Mouse (Mus musculus): Measurements from ENCODE around the gene Dnal1. TPM values are rescaled to one million over a fixed set of nuclear protein-coding genes. Genes with fewer than 3 reads are reported as not detected.
"Not testable (repeated sequence)": the region's sequence is repeated elsewhere in the genome, so short reads cannot be mapped to it uniquely, and the experiment has no call there.

Dnal1 gene
- 10 to 100 TPM in 13 of 26 experiments, 1 to 10 TPM in 12, under 1 TPM in 1; 0.86 to 18.3 (median 9.3) TPM for total RNA-seq (2018; cell fraction: chromatin; rRNA removed)
- total RNA-seq (2018; cell fraction: cytosol; rRNA removed) = 1 to 10 TPM in 24 of 26 experiments, under 1 TPM in 2; 0.62 to 1.9 (median 1.4) TPM
- 10 to 100 TPM in 2 of 26 experiments, 1 to 10 TPM in 23, under 1 TPM in 1; 0.88 to 18.4 (median 4.5) TPM for total RNA-seq (2018; cell fraction: nucleus; rRNA removed)
- 1.2 to 2.2 TPM (median 1.7 TPM) in 3 replicates for polyA plus RNA-seq (2018)

DNA sequence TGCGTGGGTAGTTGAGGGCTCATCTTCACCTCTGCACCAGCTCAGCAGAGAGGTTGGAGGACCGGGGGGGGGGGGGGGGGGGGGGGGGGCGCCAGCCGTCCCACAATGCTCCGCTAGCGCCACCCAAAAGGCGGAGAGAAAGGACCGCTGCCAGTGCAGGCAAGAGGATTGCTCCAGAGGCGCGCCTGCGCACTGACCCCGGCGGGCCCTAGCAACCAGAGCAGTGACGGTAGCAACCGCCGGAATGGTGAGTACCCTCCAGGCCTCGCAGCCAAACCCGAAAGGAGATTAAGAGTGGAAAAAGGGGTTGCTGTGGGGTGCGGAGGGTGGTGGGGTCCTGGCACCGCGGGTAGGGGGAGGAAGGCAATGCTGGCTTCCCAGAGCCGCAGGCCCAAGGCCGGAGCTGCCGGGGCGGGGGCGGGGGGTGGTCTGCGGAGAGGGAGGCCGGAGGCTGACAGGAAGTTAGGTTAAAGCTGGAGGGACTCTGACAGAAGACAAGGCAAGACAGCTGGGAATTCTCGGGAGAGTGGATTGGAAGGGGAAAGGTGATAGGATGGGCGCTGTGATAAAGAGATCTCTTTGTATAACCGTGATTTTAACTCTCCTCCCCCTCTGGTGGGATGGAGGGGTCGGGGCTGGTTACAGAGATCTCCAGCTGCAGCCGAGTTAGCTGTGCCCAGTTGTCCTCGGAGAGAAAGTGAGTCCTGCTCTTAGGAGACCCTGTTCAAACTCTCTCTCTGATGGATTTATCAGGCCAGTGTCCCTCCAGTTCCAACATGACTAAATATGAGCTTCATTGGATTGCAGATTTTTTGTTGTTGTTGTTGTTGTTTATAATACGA is at the start of gene Dnal1:
Dnal1 (plus strand) TSS at position 214 of the 842 bp plus-strand sequence.
- Histone ChIP-seq H3K36me3 (ENCODE audit: inconsistent target) (no peaks in the 10 kb centered on the region), H3K27ac (no peak within 1 kb of the TSS), H3K79me2 (ENCODE audit: inconsistent target) (no peaks in the 10 kb centered on the region), H3K4me3 (ENCODE audit: inconsistent target) (peak within 1 kb of the TSS; percentile 29)
- 8% methylated on average over 29 of the region's 35 CpGs for WGBS (ENCODE audit: missing documents)

DNA sequence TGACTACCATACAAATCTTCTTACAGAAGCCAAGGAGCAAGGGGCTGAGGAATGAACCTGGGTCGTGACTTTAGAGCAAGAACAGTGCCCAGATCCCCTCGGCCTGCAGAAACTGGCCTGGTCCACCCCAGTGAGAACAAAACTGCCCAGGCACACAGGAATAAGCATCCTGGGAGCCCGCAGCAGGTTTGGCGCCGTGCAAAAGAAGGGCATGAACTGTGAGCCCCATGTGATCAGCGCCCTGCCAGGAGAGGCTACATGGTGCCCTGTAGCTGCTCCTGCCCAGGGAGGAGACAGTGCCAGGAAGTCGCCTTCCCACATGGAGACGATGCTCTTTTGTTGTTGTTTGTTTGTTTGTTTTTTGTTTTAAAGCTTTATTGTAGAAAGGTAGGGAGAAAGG is 49.5 kb upstream of the Dnal1 start:
- no peak overlapping the region for H3K4me3 ChIP-seq (ENCODE audit: inconsistent target)
- no peak overlapping the region for H3K27ac ChIP-seq
- H3K79me2 ChIP-seq (ENCODE audit: inconsistent target) = no peaks in the 10 kb centered on the region
- WGBS (ENCODE audit: missing documents) = 81% methylated on average over 8 of the region's 8 CpGs
- H3K36me3 ChIP-seq (ENCODE audit: inconsistent target) = no peaks in the 10 kb centered on the region

DNA sequence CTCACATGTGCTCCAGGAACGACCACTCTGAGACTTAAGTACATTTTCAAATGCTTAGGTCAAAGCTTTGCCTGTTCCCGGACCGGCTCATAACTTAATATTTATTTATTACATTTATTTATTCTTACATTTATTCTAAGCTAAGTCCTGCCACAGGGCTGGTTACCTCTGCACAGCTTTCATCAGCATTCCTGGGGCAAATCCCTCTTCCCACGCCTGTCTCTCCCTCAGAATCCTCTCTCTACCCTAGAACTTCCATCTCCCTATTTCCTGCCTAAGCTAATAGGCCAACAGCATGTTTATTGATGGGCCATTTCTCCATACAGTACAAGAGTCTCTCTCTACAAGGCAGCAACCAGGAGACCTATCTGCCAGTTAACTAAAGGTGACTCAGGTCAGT is 46.4 kb upstream of the Dnal1 start:
- Histone ChIP-seq H3K4me3 (ENCODE audit: inconsistent target) (no peak overlapping the region), H3K36me3 (ENCODE audit: inconsistent target) (no peaks in the 10 kb centered on the region), H3K27ac (no peak overlapping the region), H3K79me2 (ENCODE audit: inconsistent target) (no peaks in the 10 kb centered on the region)
- WGBS (ENCODE audit: missing documents) = 85% methylated on average over 4 of the region's 4 CpGs

DNA sequence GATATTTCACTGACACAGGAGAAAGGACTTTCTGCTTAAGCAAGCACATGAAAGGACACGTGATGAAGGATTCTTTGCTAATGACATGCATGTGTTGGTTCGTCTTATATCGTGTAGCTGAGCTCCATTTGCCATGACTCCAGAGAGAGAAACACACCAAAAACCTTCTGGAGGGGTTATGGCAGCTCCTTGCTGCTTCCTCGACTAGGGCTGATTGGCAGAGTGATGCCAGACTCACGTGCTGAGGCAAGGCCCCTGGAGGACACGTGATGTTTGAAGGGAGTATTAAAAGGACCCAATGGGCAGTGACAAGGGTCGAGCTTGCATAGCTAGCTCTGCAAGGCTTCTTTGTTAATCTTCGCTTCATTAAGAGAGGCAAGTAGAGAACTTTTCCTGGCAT is 45.9 kb upstream of the Dnal1 start:
- Histone ChIP-seq H3K27ac (no peak overlapping the region), H3K36me3 (ENCODE audit: inconsistent target) (no peaks in the 10 kb centered on the region), H3K79me2 (ENCODE audit: inconsistent target) (no peaks in the 10 kb centered on the region), H3K4me3 (ENCODE audit: inconsistent target) (no peak overlapping the region)
- WGBS (ENCODE audit: missing documents) = 81% methylated on average over 8 of the region's 8 CpGs

DNA sequence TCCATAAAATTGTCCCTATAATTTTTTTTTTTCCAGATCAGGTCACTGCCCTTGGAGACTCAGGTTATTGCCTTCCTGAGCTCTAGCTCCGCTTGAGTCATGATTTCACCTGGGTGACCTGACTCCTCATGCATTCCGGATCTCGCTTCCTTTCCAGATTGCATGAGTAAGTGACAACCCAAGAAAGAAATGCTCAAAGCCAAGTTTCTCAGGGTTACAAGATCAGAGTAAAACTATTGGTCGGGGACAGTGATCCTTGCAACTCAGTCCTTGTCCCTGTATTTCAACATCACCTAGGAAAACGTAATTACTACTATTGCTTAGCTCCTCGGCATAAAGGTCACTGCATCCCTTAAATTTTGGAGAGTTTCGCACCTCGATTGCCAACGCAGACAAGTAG is 45.2 kb upstream of the Dnal1 start, which contains the start of gene Acot5:
Acot5 (plus strand) TSS at position 340 of the 400 bp plus-strand sequence.
- Histone ChIP-seq H3K27ac (no peak within 1 kb of the TSS), H3K79me2 (ENCODE audit: inconsistent target) (no peaks in the 10 kb centered on the region), H3K36me3 (ENCODE audit: inconsistent target) (no peaks in the 10 kb centered on the region), H3K4me3 (ENCODE audit: inconsistent target) (no peak within 1 kb of the TSS)
- WGBS (ENCODE audit: missing documents) = 65% methylated on average over 9 of the region's 9 CpGs

DNA sequence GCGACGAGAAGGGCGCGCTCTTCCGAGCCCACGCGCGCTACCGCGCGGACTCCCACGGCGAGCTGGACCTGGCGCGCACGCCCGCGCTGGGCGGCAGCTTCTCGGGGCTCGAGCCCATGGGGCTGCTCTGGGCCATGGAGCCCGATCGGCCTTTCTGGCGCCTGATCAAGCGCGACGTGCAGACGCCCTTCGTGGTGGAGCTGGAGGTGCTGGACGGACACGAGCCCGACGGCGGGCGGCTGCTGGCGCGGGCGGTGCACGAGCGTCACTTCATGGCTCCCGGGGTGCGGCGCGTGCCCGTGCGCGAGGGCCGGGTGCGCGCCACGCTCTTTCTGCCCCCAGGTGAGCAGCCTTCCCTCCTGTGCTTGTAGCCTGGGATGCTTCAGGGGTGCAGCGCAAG is 44.6 kb upstream of the Dnal1 start:
- not testable (repeated sequence) for H3K79me2 ChIP-seq (ENCODE audit: inconsistent target); H3K27ac ChIP-seq; H3K4me3 ChIP-seq (ENCODE audit: inconsistent target); H3K36me3 ChIP-seq (ENCODE audit: inconsistent target)
- WGBS (ENCODE audit: missing documents) = 4% methylated on average over 22 of the region's 52 CpGs

DNA sequence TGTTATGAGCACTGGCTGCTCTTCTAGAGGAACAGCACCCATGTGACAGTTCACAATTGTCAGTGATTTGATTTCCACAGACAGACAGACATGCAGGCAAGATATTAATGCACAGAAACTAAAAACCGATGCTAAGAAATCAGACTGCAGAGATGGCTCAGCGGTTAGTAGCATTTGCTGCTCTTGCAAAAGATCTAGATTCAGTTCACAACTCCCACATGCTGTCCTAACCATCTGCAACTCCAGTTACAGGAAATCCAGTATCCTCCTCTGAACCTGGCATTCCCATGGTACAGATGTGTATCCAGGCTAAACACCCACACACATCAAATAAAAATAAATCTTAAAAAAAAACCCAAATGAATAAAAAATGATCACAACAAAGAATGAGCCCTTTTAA is 42.5 kb upstream of the Dnal1 start:
- Histone ChIP-seq H3K4me3 (ENCODE audit: inconsistent target) (no peak overlapping the region), H3K36me3 (ENCODE audit: inconsistent target) (no peaks in the 10 kb centered on the region), H3K27ac (no peak overlapping the region), H3K79me2 (ENCODE audit: inconsistent target) (no peaks in the 10 kb centered on the region)
- 89% methylated on average over 2 of the region's 2 CpGs for WGBS (ENCODE audit: missing documents)

DNA sequence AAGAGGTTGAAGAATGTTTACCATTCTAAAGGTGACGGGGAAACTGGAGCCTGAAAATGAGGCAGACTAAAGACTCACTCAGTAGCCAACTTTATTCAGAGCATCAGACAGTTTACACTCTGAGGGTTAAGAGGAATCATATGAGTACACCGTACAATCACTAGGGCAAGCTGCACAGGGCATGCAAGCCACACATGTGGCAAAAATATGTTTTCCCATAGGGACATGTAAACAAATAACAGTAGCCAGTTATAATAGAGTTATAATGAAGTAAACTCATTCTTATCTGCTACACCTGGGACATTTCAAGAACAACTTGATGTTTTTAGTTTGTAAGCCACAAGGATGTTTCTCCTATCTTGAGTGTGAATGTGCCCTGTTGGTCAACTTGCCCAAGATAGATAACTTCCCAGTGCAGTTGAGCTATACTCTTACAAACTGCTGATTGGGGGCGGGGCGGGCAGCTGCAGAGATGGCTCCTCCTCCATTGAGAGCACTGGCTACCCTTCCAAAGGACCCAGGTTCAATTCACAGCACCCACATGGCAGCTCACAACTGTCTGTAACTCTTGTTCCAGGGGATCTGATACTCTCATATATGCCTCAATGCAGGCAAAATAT is 36.7 kb upstream of the Dnal1 start:
- H3K36me3 ChIP-seq (ENCODE audit: inconsistent target) = no peaks in the 10 kb centered on the region
- no peaks in the 10 kb centered on the region for H3K79me2 ChIP-seq (ENCODE audit: inconsistent target)
- no peak overlapping the region for H3K27ac ChIP-seq
- no peak overlapping the region for H3K4me3 ChIP-seq (ENCODE audit: inconsistent target)
- 98% methylated on average over 4 of the region's 4 CpGs for WGBS (ENCODE audit: missing documents)

DNA sequence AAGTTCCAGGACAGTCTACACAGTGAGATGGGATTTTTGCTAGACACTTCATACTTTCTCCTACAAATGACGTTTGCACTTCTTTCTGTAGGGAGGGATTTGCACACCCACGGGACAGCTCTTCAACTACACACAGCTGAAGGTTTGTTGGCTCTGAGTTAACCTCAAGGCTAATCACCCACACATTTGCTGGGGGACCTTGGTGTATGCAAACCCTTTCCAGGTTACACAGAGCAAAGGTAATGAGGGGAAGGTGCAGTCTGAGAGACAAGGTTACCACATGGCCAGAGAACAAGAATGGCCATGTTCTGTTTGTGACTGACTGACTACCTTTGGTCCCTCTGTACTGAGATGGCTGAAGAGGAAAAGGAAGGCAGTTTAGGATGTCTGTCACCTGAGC is 30.3 kb upstream of the Dnal1 start:
- Histone ChIP-seq H3K79me2 (ENCODE audit: inconsistent target) (no peaks in the 10 kb centered on the region), H3K27ac (no peak overlapping the region), H3K4me3 (ENCODE audit: inconsistent target) (no peak overlapping the region), H3K36me3 (ENCODE audit: inconsistent target) (no peaks in the 10 kb centered on the region)
- 94% methylated on average over 2 of the region's 2 CpGs for WGBS (ENCODE audit: missing documents)

DNA sequence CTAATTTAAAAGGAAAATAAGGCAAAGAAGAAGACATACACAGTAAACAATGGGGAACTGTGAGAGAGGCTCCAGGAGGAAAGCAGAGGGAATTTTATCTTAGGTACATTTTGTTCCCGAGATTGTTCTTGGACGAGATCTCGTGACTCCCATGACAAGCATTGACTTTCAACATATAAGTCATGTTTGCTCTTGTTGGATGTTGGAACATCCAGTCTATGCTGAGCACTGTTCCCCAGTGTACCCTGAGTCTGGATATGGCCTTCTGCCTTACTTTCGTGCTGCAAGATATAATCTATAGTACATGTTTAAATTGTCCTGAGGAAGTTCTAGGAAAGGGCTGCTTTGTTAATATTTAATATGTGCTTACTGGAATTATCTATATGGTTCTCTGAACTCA is 29.6 kb upstream of the Dnal1 start:
- 89% methylated on average over 4 of the region's 4 CpGs for WGBS (ENCODE audit: missing documents)
- Histone ChIP-seq H3K79me2 (ENCODE audit: inconsistent target) (no peaks in the 10 kb centered on the region), H3K27ac (no peak overlapping the region), H3K36me3 (ENCODE audit: inconsistent target) (no peaks in the 10 kb centered on the region), H3K4me3 (ENCODE audit: inconsistent target) (no peak overlapping the region)

DNA sequence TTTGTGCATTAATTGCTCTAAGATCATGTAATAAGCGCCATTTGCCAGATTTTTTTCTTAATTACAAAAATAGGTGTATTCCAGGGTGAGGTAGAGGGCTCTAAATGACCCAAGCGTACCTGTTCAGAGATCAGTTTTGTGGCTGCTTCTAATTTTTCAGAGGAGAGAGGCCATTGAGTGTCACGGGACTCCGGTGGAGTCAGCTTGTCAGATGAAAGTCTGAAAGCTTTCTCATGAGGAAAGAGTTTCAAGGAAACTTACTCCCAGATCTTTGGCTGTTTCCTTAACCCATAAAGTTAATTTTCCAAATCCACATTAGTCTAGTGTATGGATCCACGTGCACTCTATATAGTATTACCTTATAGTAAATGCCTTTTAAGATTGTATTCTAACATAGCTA is 19.5 kb upstream of the Dnal1 start:
- H3K79me2 ChIP-seq (ENCODE audit: inconsistent target); H3K36me3 ChIP-seq (ENCODE audit: inconsistent target); H3K27ac ChIP-seq; H3K4me3 ChIP-seq (ENCODE audit: inconsistent target): not testable (repeated sequence)
- WGBS (ENCODE audit: missing documents) = 88% methylated on average over 5 of the region's 5 CpGs

DNA sequence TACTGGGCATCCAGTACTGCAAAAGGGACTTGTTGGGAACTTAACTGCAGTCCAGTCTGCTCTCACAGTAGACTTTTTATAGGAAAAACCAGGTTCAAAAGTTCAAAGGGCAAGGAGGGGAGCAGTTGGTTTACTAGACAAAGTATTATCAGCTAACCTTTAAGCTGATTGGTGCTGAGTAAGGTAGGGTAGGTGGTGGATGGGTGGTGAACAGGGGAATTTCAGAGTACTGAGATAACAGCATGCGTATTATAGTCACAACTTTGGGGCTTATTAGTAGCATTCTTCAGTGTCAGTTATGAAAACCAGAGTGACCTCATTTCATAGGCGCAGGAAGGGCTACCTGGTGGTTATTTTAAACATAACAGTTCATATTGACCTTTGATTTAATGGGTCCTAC is 14.6 kb upstream of the Dnal1 start:
- H3K4me3 ChIP-seq (ENCODE audit: inconsistent target) = no peak overlapping the region
- H3K27ac ChIP-seq = no peak overlapping the region
- WGBS (ENCODE audit: missing documents) = 97% methylated on average over 2 of the region's 2 CpGs

DNA sequence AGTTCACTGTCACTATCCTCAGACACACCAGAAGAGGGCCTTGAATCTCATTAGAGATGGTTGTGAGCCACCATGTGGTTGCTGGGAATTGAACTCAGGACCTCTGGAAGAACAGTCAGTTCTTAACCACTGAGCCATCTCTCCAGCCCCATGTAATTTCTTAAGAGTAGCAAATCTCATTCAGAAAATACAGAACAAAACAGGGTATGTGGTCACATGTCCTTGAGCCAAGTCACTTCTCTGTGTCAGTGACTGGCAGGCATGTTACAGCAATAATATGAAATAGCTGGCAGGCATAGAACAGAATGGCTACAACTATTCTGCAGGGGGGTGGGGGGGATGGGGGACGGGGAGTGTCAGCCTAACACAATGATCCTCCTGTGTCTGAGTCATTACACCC is 14.1 kb upstream of the Dnal1 start:
- no peaks in the 10 kb centered on the region for H3K36me3 ChIP-seq (ENCODE audit: inconsistent target)
- no peak overlapping the region for H3K4me3 ChIP-seq (ENCODE audit: inconsistent target)
- no peak overlapping the region for H3K27ac ChIP-seq
- no peaks in the 10 kb centered on the region for H3K79me2 ChIP-seq (ENCODE audit: inconsistent target)
- 88% methylated on average over 1 of the region's 1 CpGs for WGBS (ENCODE audit: missing documents)

More for the DNA sequence above, 14.6 kb upstream of the Dnal1 start:
- no peaks in the 10 kb centered on the region for H3K79me2 ChIP-seq (ENCODE audit: inconsistent target)
- H3K36me3 ChIP-seq (ENCODE audit: inconsistent target) = no peaks in the 10 kb centered on the region

DNA sequence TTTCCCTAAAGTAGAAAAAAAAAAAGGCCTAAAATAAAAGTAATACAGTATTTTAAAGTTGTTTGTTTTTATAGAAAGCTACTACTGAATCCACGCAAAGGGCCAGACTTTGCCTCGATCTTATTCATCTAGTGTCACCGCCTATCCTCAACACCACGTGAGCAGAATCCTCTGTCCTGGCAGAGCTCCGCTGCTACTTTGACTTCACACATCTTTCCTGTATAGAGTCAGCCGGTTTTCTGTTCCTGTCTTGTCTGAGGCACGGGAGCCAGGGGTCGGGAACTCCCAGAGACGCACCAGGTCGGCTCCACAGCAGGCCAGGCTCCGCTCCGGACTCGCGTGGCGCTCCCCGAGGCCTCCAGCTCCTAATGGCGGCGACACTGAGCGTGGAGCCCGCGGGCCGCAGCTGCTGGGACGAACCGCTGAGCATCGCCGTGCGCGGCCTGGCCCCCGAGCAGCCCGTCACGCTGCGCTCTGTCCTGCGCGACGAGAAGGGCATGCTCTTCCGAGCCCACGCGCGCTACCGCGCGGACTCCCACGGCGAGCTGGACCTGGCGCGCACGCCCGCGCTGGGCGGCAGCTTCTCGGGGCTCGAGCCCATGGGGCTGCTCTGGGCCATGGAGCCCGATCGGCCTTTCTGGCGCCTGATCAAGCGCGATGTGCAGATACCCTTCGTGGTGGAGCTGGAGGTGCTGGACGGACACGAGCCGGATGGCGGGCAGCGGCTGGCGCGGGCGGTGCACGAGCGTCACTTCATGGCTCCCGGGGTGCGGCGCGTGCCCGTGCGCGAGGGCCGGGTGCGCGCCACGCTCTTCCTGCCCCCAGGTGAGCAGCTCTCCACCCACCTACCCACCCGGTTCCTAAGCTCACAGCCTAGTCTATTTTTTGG is 13.3 kb upstream of the Dnal1 start, which contains the start of gene Acot6:
Acot6 (plus strand) TSS at position 51 of the 889 bp plus-strand sequence.
- peak within 1 kb of the TSS; percentile 17; the same call in 1 of the 2 replicates for H3K4me3 ChIP-seq (ENCODE audit: inconsistent target)
- not testable (repeated sequence) for H3K27ac ChIP-seq; H3K79me2 ChIP-seq (ENCODE audit: inconsistent target); H3K36me3 ChIP-seq (ENCODE audit: inconsistent target)
- WGBS (ENCODE audit: missing documents) = 3% methylated on average over 56 of the region's 80 CpGs
